14 mouse cellular contexts compared by ENCODE assay signal in the genomic region with DNA sequence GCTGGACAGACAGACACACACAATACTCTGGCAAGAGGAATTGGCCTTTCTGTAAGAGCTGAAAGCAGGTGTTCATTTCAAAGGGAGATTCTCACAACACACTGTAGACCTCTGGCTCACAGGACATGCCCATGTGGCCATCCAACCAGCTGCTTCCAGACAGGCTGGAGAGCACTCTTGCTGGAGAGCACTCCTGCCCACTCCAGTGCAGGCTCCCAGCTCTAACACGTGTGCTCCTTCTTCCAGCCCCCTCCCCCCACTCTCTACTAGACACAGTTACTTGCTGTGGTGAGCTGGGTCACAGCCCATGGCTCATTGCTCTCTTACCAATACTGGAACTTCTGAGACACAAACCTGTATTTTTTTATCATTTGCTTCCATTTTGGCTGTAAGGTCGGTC. TPM values are rescaled to one million over a fixed set of nuclear protein-coding genes. Genes with fewer than 3 reads are reported as not detected.
DNase-seq lines count a peak whose midpoint lies in the region; ATAC-seq and TF ChIP-seq lines count a peak whose summit lies in the region.
"Had no signal": no experiment of that assay in that cellular context is flagged by ENCODE, and none has a peak within 500 bp of the region (broad histone marks: within the 10 kb centered on the region; RNA-seq: fewer than 3 reads in every experiment).

No protein-coding gene starts in this region.

- no peak for TF ChIP-seq RAD21 in CH12.LX (IDR thresholded peaks at IDR 0.05; ENCODE audit: low read depth, low read length)

- dilution Hi-C loops in CH12.LX (cut with MboI; ENCODE audit: extremely low pct_ligation_motif_present, extremely low pct_unique_long_range_greater_than_20kb, low sequenced_read_pairs) = no loop called here

- no peak overlapping the region for H3K9ac ChIP-seq in hindbrain, embryonic 11.5 days (ENCODE audit: low read depth, low read length)
- no peak overlapping the region for H3K9ac ChIP-seq in CH12.LX (ENCODE audit: insufficient read depth, low read depth)
- no peak overlapping the region for H3K9ac ChIP-seq in lung, postnatal 0 days (replicated peaks; ENCODE audit: low read depth)
- H3K9ac ChIP-seq: embryonic facial prominence, embryonic 13.5 days; liver, embryonic 15.5 days had no signal

- WGBS in hindbrain, embryonic 11.5 days = 57% methylated on average over 2 of the region's 2 CpGs
- 44% methylated on average over 2 of the region's 2 CpGs for WGBS in hindbrain, embryonic 10.5 days
- 34% methylated on average over 2 of the region's 2 CpGs for WGBS in lung, postnatal 0 days

- TF ChIP-seq CTCF in CH12.LX (conservative IDR thresholded peaks at IDR 0.05 in 1 of 2, IDR thresholded peaks at IDR 0.05 in 1 of 2; ENCODE audit: low read depth in 2 of 2, low read length in 2 of 2) = no peak
- TF ChIP-seq CTCF in brain, embryonic 14.5 days (IDR thresholded peaks at IDR 0.05; ENCODE audit: borderline replicate concordance, extremely low read depth, insufficient read depth, insufficient read length) = no peak
- TF ChIP-seq CTCF in lung, postnatal 0 days (IDR thresholded peaks at IDR 0.05) = no peak

- H3K27ac ChIP-seq in hindbrain, embryonic 11.5 days (ENCODE audit: low read depth, low read length) = no peak overlapping the region
- H3K27ac ChIP-seq in hindbrain, embryonic 10.5 days = no peak overlapping the region
- H3K27ac ChIP-seq in CH12.LX (ENCODE audit: insufficient read depth, low read depth) = no peak overlapping the region
- H3K27ac ChIP-seq in lung, postnatal 0 days (ENCODE audit: low read length) = no peak overlapping the region
- H3K27ac ChIP-seq: embryonic facial prominence, embryonic 13.5 days; liver, embryonic 15.5 days had no signal

- no peaks in the 10 kb centered on the region for H3K79me2 ChIP-seq in CH12.LX (replicated peaks; ENCODE audit: control insufficient read depth, extremely low read depth, insufficient read depth, poor library complexity, severe bottlenecking)

- TF ChIP-seq EP300 in CH12.LX (IDR thresholded peaks at IDR 0.05; ENCODE audit: low read length) = no peak
- peak; percentile 69 for TF ChIP-seq EP300 in lung, postnatal 0 days (IDR thresholded peaks at IDR 0.05)

- no peak overlapping the region for H3K4me2 ChIP-seq in hindbrain, embryonic 11.5 days (replicated peaks; ENCODE audit: low read depth, low read length)
- no peak overlapping the region for H3K4me2 ChIP-seq in CH12.LX (ENCODE audit: insufficient read depth, low read depth, poor library complexity, severe bottlenecking)
- H3K4me2 ChIP-seq in lung, postnatal 0 days (replicated peaks; ENCODE audit: low read depth, low read length) = peak overlapping the region; percentile 22; the same call in 1 of the 2 replicates
- H3K4me2 ChIP-seq: embryonic facial prominence, embryonic 13.5 days; liver, embryonic 15.5 days; midbrain, embryonic 11.5 days had no signal

- in situ Hi-C loops in CH12.LX (cut with MboI; ENCODE audit: low pct_ligation_motif_present, low pct_unique_long_range_greater_than_20kb, low sequenced_read_pairs) = no loop called here

- H3K4me1 ChIP-seq in hindbrain, embryonic 11.5 days (replicated peaks; ENCODE audit: control insufficient read depth, insufficient read depth, low read length) = no peaks in the 10 kb centered on the region
- peaks cover 6% of the 10 kb centered on the region; the same call in 1 of the 2 replicates for H3K4me1 ChIP-seq in hindbrain, embryonic 10.5 days (replicated peaks)
- peaks cover 0 to 15% of the 10 kb centered on the region in 2 experiments; a peak in 2 of 4 replicates for H3K4me1 ChIP-seq in CH12.LX (ENCODE audit: control insufficient read depth in 1 of 2, insufficient read depth in 2 of 2)
- H3K4me1 ChIP-seq in lung, postnatal 0 days (ENCODE audit: insufficient read depth, low read depth, low read length) = no peaks in the 10 kb centered on the region; the same call in none of the 2 replicates
- H3K4me1 ChIP-seq: embryonic facial prominence, embryonic 13.5 days; liver, embryonic 15.5 days had no signal

- H3K27me3 ChIP-seq in hindbrain, embryonic 11.5 days (ENCODE audit: control insufficient read depth, insufficient read depth, low read length) = no peaks in the 10 kb centered on the region
- no peaks in the 10 kb centered on the region for H3K27me3 ChIP-seq in hindbrain, embryonic 10.5 days (ENCODE audit: insufficient read depth, poor library complexity, severe bottlenecking)
- H3K27me3 ChIP-seq in CH12.LX (replicated peaks) = no peaks in the 10 kb centered on the region
- H3K27me3 ChIP-seq in lung, postnatal 0 days (replicated peaks; ENCODE audit: insufficient read depth, low read length) = no peaks in the 10 kb centered on the region
- H3K27me3 ChIP-seq: embryonic facial prominence, embryonic 13.5 days; liver, embryonic 15.5 days had no signal

- H3K4me3 ChIP-seq in hindbrain, embryonic 11.5 days (ENCODE audit: low read depth, low read length) = no peak overlapping the region
- H3K4me3 ChIP-seq in hindbrain, embryonic 10.5 days = no peak overlapping the region
- H3K4me3 ChIP-seq in CH12.LX (replicated peaks in 1 of 3; ENCODE audit: low read depth in 2 of 3, low read length in 2 of 3, poor library complexity in 1 of 3) = no peak overlapping the region
- no peak overlapping the region for H3K4me3 ChIP-seq in lung, postnatal 0 days (ENCODE audit: low read depth, low read length)
- H3K4me3 ChIP-seq: embryonic facial prominence, embryonic 13.5 days; liver, embryonic 15.5 days had no signal

- H3K9me3 ChIP-seq in hindbrain, embryonic 11.5 days (ENCODE audit: control insufficient read depth, low read length) = no peaks in the 10 kb centered on the region
- peaks cover 5% of the 10 kb centered on the region; the same call in 1 of the 2 replicates for H3K9me3 ChIP-seq in hindbrain, embryonic 10.5 days
- peaks cover 8% of the 10 kb centered on the region for H3K9me3 ChIP-seq in CH12.LX (replicated peaks; ENCODE audit: low read length)
- H3K9me3 ChIP-seq in lung, postnatal 0 days (ENCODE audit: low read length) = no peaks in the 10 kb centered on the region
- H3K9me3 ChIP-seq: embryonic facial prominence, embryonic 13.5 days; liver, embryonic 15.5 days had no signal

- ATAC-seq in hindbrain, embryonic 11.5 days (ENCODE audit: low FRiP score) = peak; percentile 49
- ATAC-seq in lung, postnatal 0 days = peak; percentile 98

- peak; percentile 2 for DNase-seq in hindbrain, embryonic 11.5 days (ENCODE audit: low spot score)
- no peak for DNase-seq in hindbrain, embryonic 10.5 days (ENCODE audit: low spot score)
- peak; percentile 19 for DNase-seq in CH12.LX (ENCODE audit: extremely low read depth)
- DNase-seq in brain, embryonic 14.5 days (ENCODE audit: low read depth) = peak; percentile 40
- peak; percentile 79 for DNase-seq in lung, postnatal 0 days (ENCODE audit: low spot score)
- DNase-seq in urinary bladder, postnatal 36 days (ENCODE audit: low spot score in 2 of 2) = no peak
- DNase-seq in spleen, postnatal 14 days (ENCODE audit: low spot score in 2 of 2) = no peak
- DNase-seq: cerebellum, adult 2 months; gastrocnemius, postnatal 25 days; kidney, postnatal 10 days; thymus, adult 2 months had no signal

- no peak for TF ChIP-seq POLR2A in CH12.LX (IDR thresholded peaks at IDR 0.05; ENCODE audit: low read depth, low read length)
- no peak for TF ChIP-seq POLR2A in brain, embryonic 14.5 days (IDR thresholded peaks at IDR 0.05; ENCODE audit: borderline replicate concordance, extremely low read depth, insufficient read depth, insufficient read length, poor library complexity, severe bottlenecking)

- no peaks in the 10 kb centered on the region for H3K36me3 ChIP-seq in hindbrain, embryonic 11.5 days (ENCODE audit: control insufficient read depth, insufficient read depth, low read length)
- no peaks in the 10 kb centered on the region for H3K36me3 ChIP-seq in hindbrain, embryonic 10.5 days
- no peaks in the 10 kb centered on the region for H3K36me3 ChIP-seq in CH12.LX (replicated peaks in 1 of 2; ENCODE audit: control insufficient read depth in 1 of 2, insufficient read depth in 1 of 2, low read length in 1 of 2)
- no peaks in the 10 kb centered on the region for H3K36me3 ChIP-seq in lung, postnatal 0 days (ENCODE audit: insufficient read depth, low read length)
- H3K36me3 ChIP-seq: embryonic facial prominence, embryonic 13.5 days; liver, embryonic 15.5 days had no signal

RNA-seq across cellular contexts. Expression of gene Lca5l, which starts 16.7 kb away (rescaled TPM):
- polyA plus RNA-seq in hindbrain, embryonic 11.5 days (2014; fragmentation: Nextera tagmentation; extraction: Ambion mirVana) = 1.3 and 1.4 TPM in 2 replicates
- 0.95 and 1.1 TPM in 2 replicates for polyA plus RNA-seq in hindbrain, embryonic 10.5 days (2016; fragmentation: Nextera tagmentation; extraction: Ambion mirVana)
- total RNA-seq in CH12.LX (2012; rRNA removed) (0.04 TPM in 1 of 2 replicates, not detected in the other), CH12.LX (2014; rRNA removed) (not detected in 2 replicates)
- 0.33 and 0.37 TPM in 2 replicates for polyA plus RNA-seq in CH12.LX (2012; ENCODE audit: insufficient read length, low read depth)
- polyA plus RNA-seq in brain, embryonic 14.5 days (2012; rRNA removed) = 1.4 and 2.8 TPM in 2 replicates
- 1.4 TPM in 2 replicates for polyA plus RNA-seq in lung, postnatal 0 days (2015; fragmentation: Nextera tagmentation; extraction: Ambion mirVana)

RNA-seq across cellular contexts. Expression of gene Sh3bgr, which starts 24.9 kb away (rescaled TPM):
- 2.7 and 3.2 TPM in 2 replicates for polyA plus RNA-seq in hindbrain, embryonic 11.5 days (2014; fragmentation: Nextera tagmentation; extraction: Ambion mirVana)
- 3.3 and 3.6 TPM in 2 replicates for polyA plus RNA-seq in hindbrain, embryonic 10.5 days (2016; fragmentation: Nextera tagmentation; extraction: Ambion mirVana)
- total RNA-seq in CH12.LX (2012; rRNA removed) = 0.38 TPM in 1 of 2 replicates, not detected in the other
- not detected in 2 replicates for total RNA-seq in CH12.LX (2014; rRNA removed)
- polyA plus RNA-seq in CH12.LX (2012; ENCODE audit: insufficient read length, low read depth) = 0.70 and 1.6 TPM in 2 replicates
- 1.0 and 2.9 TPM in 2 replicates for polyA plus RNA-seq in brain, embryonic 14.5 days (2012; rRNA removed)
- polyA plus RNA-seq in lung, postnatal 0 days (2015; fragmentation: Nextera tagmentation; extraction: Ambion mirVana) = 8.2 TPM in 2 replicates

RNA-seq across cellular contexts. Expression of gene Wrb, which starts 30.2 kb away (rescaled TPM):
- 121 and 128 TPM in 2 replicates for polyA plus RNA-seq in hindbrain, embryonic 11.5 days (2014; fragmentation: Nextera tagmentation; extraction: Ambion mirVana)
- polyA plus RNA-seq in hindbrain, embryonic 10.5 days (2016; fragmentation: Nextera tagmentation; extraction: Ambion mirVana) = 115 and 117 TPM in 2 replicates
- total RNA-seq in CH12.LX (2012; rRNA removed) (34.5 and 40.3 TPM in 2 replicates), CH12.LX (2014; rRNA removed) (58.8 and 59.7 TPM in 2 replicates)
- 45.2 and 51.3 TPM in 2 replicates for polyA plus RNA-seq in CH12.LX (2012; ENCODE audit: insufficient read length, low read depth)
- polyA plus RNA-seq in brain, embryonic 14.5 days (2012; rRNA removed) = 151 and 176 TPM in 2 replicates
- 25.3 and 28.6 TPM in 2 replicates for polyA plus RNA-seq in lung, postnatal 0 days (2015; fragmentation: Nextera tagmentation; extraction: Ambion mirVana)

RNA-seq across cellular contexts. Expression of gene Hmgn1, which starts 47.9 kb away (rescaled TPM):
- polyA plus RNA-seq in hindbrain, embryonic 11.5 days (2014; fragmentation: Nextera tagmentation; extraction: Ambion mirVana) = 793 and 800 TPM in 2 replicates
- polyA plus RNA-seq in hindbrain, embryonic 10.5 days (2016; fragmentation: Nextera tagmentation; extraction: Ambion mirVana) = 705 and 803 TPM in 2 replicates
- 243 and 304 TPM in 2 replicates for total RNA-seq in CH12.LX (2012; rRNA removed)
- total RNA-seq in CH12.LX (2014; rRNA removed) = 394 and 426 TPM in 2 replicates
- polyA plus RNA-seq in CH12.LX (2012; ENCODE audit: insufficient read length, low read depth) = 745 and 979 TPM in 2 replicates
- polyA plus RNA-seq in brain, embryonic 14.5 days (2012; rRNA removed) = 280 and 336 TPM in 2 replicates
- 279 and 307 TPM in 2 replicates for polyA plus RNA-seq in lung, postnatal 0 days (2015; fragmentation: Nextera tagmentation; extraction: Ambion mirVana)

Comparison
In these comparisons a context has a peak if more than half of its experiments do, and no peak if none do; other contexts are left out.
1. DNase-seq: peak in hindbrain, embryonic 11.5 days (single experiment), CH12.LX (single experiment), brain, embryonic 14.5 days (single experiment) and lung, postnatal 0 days (single experiment); none in hindbrain, embryonic 10.5 days (single experiment), urinary bladder, postnatal 36 days (0 of 2) and spleen, postnatal 14 days (0 of 2).